Mouse (Mus musculus) erythroblast, embryonic 14.5 days (primary cell): ENCODE measurements at regions not wholly inside any gene's neighbourhood (a gene's known extent, or its start where the extent isn't known, plus 50 kb on each side); places are given as distances from the start of the nearest gene placed in this dataset.

Experiments
- GATA1 ChIP-seq: IDR thresholded peaks from 2 replicates; pipeline ENCODE4 v1.6.1; 2012; ENCODE audit warnings: low read length, inconsistent platforms, mixed read lengths
- TAL1 ChIP-seq: IDR thresholded peaks from 3 replicates; pipeline ENCODE4 v1.6.1; 2012; ENCODE audit warnings: low read length, inconsistent platforms, mixed read lengths

DNA sequence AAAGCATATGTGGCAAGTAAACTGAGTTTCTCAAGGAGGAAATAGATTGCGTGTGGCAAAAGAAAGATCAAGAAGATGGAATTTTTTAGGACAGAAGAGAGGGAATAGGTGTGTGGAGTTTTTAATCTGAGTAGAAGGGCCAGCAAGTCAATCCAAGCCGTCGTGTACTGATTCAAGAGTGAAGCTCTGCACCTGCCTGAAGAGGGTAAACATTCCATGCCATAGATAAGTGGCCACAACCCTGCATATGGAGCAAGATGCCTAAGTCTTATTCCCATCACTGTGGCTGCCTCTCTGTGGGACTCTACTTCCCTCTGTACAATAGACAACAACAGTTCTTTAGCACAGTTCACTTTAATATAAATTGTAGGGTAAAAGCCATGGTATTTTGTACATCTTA, 443.4 kb downstream of the Tns1 start:
- TF ChIP-seq GATA1, result no peak
- no peak for TF ChIP-seq TAL1
